Mouse (Mus musculus): Measurements from ENCODE around the gene Tbc1d22a. TPM values are rescaled to one million over a fixed set of nuclear protein-coding genes. Genes with fewer than 3 reads are reported as not detected.

Gene Tbc1d22a
- polyA plus RNA-seq, 1 experiment from 2014 or later, result 8.1 TPM

DNA sequence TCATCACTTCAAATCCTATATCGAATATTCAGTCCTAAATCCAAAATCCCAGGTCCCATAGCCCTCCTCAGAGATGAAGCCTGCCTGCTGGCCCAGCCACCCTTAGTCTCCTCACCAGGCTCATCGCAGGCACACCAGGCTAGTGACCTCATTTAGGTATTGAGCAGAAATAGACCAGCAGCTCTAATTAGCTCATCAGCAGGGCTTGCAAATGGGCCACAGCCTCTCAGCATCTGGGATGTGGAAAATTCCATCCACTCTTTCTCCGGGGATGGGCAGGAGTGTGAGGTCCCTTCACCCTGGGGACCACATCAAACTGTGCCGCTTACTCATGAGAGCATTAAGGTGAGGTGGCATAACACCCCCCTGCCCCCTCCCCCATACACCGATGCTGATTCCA lies 15.2 kb upstream of the Tbc1d22a start:
- Histone ChIP-seq H3K27ac (ENCODE audit: low read depth, low read length) (no peak overlapping the region), H3K4me3 (ENCODE audit: low read depth, low read length) (no peak overlapping the region), H3K9me3 (ENCODE audit: control insufficient read depth, low read length) (no peaks in the 10 kb centered on the region), H3K4me1 (ENCODE audit: control insufficient read depth, insufficient read depth, low read length) (no peaks in the 10 kb centered on the region), H3K4me2 (no peak overlapping the region), H3K27me3 (ENCODE audit: control insufficient read depth, insufficient read depth, low read length) (no peaks in the 10 kb centered on the region), H3K9ac (ENCODE audit: low read length) (no peak overlapping the region), H3K36me3 (ENCODE audit: control insufficient read depth, insufficient read depth, low read length) (no peaks in the 10 kb centered on the region)
- 88% methylated on average over 5 of the region's 5 CpGs for WGBS
- ATAC-seq (ENCODE audit: low FRiP score) (no peak), DNase-seq (ENCODE audit: low spot score, missing footprints) (no peak)

DNA sequence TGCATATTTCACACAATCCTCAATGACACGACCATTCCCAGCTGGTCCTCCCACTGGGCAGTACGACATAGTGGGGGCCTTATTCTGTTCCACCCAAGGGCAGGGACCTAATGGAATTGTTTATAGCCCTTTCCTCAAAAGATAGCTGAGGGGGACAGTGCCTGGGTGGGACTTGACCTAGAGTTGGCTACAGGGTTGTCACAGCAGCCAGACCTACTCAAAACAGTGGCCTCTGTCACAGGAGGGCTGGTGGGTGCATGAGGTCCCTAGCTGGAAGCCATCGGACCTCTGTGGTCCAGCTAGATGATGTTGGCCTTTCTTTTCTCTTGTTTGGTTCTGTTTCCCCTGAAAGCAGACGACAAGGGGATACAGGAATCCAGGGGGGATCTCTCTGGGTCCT lies 14.8 kb upstream of the Tbc1d22a start:
- Histone ChIP-seq H3K36me3 (ENCODE audit: control insufficient read depth, insufficient read depth, low read length) (no peaks in the 10 kb centered on the region), H3K27ac (ENCODE audit: low read depth, low read length) (no peak overlapping the region), H3K4me3 (ENCODE audit: low read depth, low read length) (no peak overlapping the region), H3K27me3 (ENCODE audit: control insufficient read depth, insufficient read depth, low read length) (no peaks in the 10 kb centered on the region), H3K4me1 (ENCODE audit: control insufficient read depth, insufficient read depth, low read length) (no peaks in the 10 kb centered on the region), H3K9ac (ENCODE audit: low read length) (no peak overlapping the region), H3K4me2 (no peak overlapping the region), H3K9me3 (ENCODE audit: control insufficient read depth, low read length) (no peaks in the 10 kb centered on the region)
- 73% methylated on average over 4 of the region's 4 CpGs for WGBS
- no peak for ATAC-seq (ENCODE audit: low FRiP score)
- peak; percentile 44 for DNase-seq (ENCODE audit: low spot score, missing footprints)

DNA sequence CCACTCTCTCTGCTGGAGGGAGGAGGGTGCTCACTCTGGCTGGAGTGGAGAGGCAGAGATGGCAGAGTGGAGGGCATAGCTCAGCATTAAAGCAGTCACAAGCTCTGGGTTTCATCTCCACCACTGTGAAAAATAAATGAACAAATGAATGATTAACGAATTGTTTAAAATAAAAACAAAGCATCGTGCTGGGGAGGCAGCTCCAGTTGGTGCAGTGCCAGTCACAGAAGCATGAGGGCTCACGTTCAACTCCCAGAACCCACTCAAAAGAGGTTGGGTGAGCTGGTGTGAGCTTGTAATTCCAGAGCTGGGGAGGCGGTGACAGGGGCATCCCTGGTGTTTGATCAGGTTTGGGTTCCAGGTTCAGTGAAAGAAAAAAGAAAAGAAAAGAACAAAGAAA lies 14.1 kb upstream of the Tbc1d22a start:
- ATAC-seq (ENCODE audit: low FRiP score) (no peak), DNase-seq (ENCODE audit: low spot score, missing footprints) (peak; percentile 70)
- Histone ChIP-seq H3K27ac (ENCODE audit: low read depth, low read length) (no peak overlapping the region), H3K36me3 (ENCODE audit: control insufficient read depth, insufficient read depth, low read length) (no peaks in the 10 kb centered on the region), H3K9me3 (ENCODE audit: control insufficient read depth, low read length) (no peaks in the 10 kb centered on the region), H3K4me3 (ENCODE audit: low read depth, low read length) (no peak overlapping the region), H3K4me1 (ENCODE audit: control insufficient read depth, insufficient read depth, low read length) (no peaks in the 10 kb centered on the region), H3K27me3 (ENCODE audit: control insufficient read depth, insufficient read depth, low read length) (no peaks in the 10 kb centered on the region), H3K4me2 (no peak overlapping the region), H3K9ac (ENCODE audit: low read length) (no peak overlapping the region)
- WGBS, result 61% methylated on average over 4 of the region's 4 CpGs

DNA sequence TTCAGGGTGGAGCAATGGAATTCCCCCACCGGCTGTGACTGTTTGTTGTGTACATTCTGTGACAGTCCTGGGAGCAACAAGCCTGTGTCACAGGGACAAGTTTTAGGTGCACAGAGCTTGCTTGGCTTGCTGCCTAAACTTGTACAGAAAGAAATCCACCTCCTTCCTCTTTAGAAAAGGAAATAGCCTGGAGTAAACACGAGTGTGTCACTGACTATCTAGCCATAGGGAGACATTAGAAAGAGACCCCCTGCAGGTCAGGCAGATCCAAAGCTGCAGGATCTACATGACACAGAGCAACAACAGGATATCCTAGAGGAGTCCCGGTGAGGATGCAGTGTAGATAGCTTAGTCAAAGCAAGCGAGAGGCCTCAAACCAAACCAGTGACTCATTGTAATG lies 13.2 kb upstream of the Tbc1d22a start:
- Histone ChIP-seq H3K27ac (ENCODE audit: low read depth, low read length) (no peak overlapping the region), H3K9me3 (ENCODE audit: control insufficient read depth, low read length) (no peaks in the 10 kb centered on the region), H3K36me3 (ENCODE audit: control insufficient read depth, insufficient read depth, low read length) (no peaks in the 10 kb centered on the region), H3K4me2 (no peak overlapping the region), H3K4me1 (ENCODE audit: control insufficient read depth, insufficient read depth, low read length) (no peaks in the 10 kb centered on the region), H3K4me3 (ENCODE audit: low read depth, low read length) (no peak overlapping the region), H3K27me3 (ENCODE audit: control insufficient read depth, insufficient read depth, low read length) (no peaks in the 10 kb centered on the region), H3K9ac (ENCODE audit: low read length) (no peak overlapping the region)
- peak; percentile 31 for DNase-seq (ENCODE audit: low spot score, missing footprints)
- WGBS, result 40% methylated on average over 4 of the region's 4 CpGs
- ATAC-seq (ENCODE audit: low FRiP score), result no peak

DNA sequence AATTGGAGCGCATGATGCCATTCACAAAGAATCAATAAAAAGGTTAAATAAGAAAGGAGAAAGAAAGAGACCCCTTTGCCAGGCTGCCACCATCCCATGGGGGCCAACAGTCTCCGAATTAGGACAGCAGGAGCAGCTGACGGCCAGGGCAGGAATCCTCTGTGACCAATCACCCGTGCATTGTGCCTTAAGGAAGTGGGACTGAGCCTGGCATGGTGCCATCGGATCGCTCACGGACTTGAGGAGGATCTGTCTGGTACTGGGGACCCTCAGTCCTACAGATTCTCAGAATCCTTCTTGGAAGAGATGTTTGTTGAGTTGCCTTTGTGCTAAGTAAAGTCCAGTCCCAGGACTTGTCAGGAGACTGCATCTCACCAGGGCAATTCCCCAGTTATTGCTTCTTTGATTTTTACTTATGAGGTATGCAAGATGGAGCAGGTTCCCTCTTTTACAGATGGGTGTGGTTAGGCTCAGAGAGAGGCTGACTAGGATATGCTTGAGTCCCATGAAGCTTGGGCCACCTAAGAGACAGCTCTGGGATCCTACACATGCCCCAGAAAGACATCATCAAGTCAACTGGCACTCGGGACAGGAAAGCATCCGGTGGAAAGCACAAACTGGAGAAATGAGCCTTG lies 12.4 kb upstream of the Tbc1d22a start:
- no peak overlapping the region for H3K4me3 ChIP-seq (ENCODE audit: low read depth, low read length)
- peak; percentile 53 for DNase-seq (ENCODE audit: low spot score, missing footprints)
- WGBS, result 69% methylated on average over 9 of the region's 9 CpGs
- ATAC-seq (ENCODE audit: low FRiP score), result no peak
- no peaks in the 10 kb centered on the region for H3K4me1 ChIP-seq (ENCODE audit: control insufficient read depth, insufficient read depth, low read length)
- no peaks in the 10 kb centered on the region for H3K27me3 ChIP-seq (ENCODE audit: control insufficient read depth, insufficient read depth, low read length)
- no peaks in the 10 kb centered on the region for H3K9me3 ChIP-seq (ENCODE audit: control insufficient read depth, low read length)
- H3K27ac ChIP-seq (ENCODE audit: low read depth, low read length), result no peak overlapping the region
- H3K36me3 ChIP-seq (ENCODE audit: control insufficient read depth, insufficient read depth, low read length), result no peaks in the 10 kb centered on the region
- no peak overlapping the region for H3K4me2 ChIP-seq
- no peak overlapping the region for H3K9ac ChIP-seq (ENCODE audit: low read length)

DNA sequence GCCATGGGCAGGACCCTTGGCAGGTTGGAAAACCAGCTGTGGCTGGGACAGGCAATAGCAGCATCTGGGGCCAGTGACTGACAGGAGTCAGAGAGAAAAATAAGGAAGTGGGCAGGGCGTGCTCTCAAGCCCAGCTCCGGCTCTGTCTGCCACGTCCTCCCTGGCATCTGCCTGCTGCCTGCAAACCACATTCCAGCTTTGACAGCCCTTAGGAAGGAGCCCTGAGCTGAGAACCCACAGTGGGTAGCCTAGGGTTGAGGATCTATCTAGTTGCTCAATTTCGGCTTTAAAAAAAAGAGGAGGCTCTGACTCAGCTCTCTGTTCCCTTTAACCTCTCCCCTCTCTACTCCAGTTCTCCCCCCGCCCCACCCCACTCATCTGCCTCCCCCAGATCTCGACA lies 11.6 kb upstream of the Tbc1d22a start:
- Histone ChIP-seq H3K4me3 (ENCODE audit: low read depth, low read length) (no peak overlapping the region), H3K36me3 (ENCODE audit: control insufficient read depth, insufficient read depth, low read length) (no peaks in the 10 kb centered on the region), H3K27me3 (ENCODE audit: control insufficient read depth, insufficient read depth, low read length) (no peaks in the 10 kb centered on the region), H3K4me2 (no peak overlapping the region), H3K9me3 (ENCODE audit: control insufficient read depth, low read length) (no peaks in the 10 kb centered on the region), H3K27ac (ENCODE audit: low read depth, low read length) (no peak overlapping the region; the same call in 1 of the 2 replicates), H3K9ac (ENCODE audit: low read length) (no peak overlapping the region), H3K4me1 (ENCODE audit: control insufficient read depth, insufficient read depth, low read length) (no peaks in the 10 kb centered on the region)
- 55% methylated on average over 6 of the region's 6 CpGs for WGBS
- no peak for DNase-seq (ENCODE audit: low spot score, missing footprints)
- no peak for ATAC-seq (ENCODE audit: low FRiP score)

DNA sequence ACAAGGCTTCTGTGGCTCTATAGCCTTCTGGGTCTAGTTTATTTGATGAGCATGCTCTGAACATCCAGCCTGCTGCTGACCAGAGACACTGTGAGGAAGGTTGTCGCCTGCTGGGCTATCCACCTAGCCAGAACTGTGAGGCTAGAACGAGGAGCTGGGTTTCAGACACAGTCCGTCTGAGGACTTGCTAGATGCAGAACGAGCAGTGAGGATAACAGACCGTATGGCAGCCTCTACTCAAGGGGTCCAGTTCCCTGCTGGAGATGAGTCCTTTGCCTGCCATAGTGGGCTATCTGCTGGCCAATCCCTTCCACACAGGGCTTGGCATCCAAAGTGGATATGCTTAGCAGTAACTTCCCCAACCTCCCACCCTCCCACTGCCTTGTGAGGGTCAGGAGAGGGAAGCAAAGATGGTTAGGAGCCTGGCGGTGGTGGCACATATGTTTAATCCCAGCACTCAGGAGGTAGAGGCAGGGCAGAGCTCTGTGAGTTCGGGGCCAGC lies 10.9 kb upstream of the Tbc1d22a start:
- WGBS, result 78% methylated on average over 7 of the region's 7 CpGs
- Histone ChIP-seq H3K27me3 (ENCODE audit: control insufficient read depth, insufficient read depth, low read length) (no peaks in the 10 kb centered on the region), H3K36me3 (ENCODE audit: control insufficient read depth, insufficient read depth, low read length) (no peaks in the 10 kb centered on the region), H3K4me1 (ENCODE audit: control insufficient read depth, insufficient read depth, low read length) (no peaks in the 10 kb centered on the region), H3K4me3 (ENCODE audit: low read depth, low read length) (no peak overlapping the region), H3K9ac (ENCODE audit: low read length) (no peak overlapping the region), H3K27ac (ENCODE audit: low read depth, low read length) (no peak overlapping the region), H3K4me2 (no peak overlapping the region), H3K9me3 (ENCODE audit: control insufficient read depth, low read length) (no peaks in the 10 kb centered on the region)
- ATAC-seq (ENCODE audit: low FRiP score) (no peak), DNase-seq (ENCODE audit: low spot score, missing footprints) (no peak)

DNA sequence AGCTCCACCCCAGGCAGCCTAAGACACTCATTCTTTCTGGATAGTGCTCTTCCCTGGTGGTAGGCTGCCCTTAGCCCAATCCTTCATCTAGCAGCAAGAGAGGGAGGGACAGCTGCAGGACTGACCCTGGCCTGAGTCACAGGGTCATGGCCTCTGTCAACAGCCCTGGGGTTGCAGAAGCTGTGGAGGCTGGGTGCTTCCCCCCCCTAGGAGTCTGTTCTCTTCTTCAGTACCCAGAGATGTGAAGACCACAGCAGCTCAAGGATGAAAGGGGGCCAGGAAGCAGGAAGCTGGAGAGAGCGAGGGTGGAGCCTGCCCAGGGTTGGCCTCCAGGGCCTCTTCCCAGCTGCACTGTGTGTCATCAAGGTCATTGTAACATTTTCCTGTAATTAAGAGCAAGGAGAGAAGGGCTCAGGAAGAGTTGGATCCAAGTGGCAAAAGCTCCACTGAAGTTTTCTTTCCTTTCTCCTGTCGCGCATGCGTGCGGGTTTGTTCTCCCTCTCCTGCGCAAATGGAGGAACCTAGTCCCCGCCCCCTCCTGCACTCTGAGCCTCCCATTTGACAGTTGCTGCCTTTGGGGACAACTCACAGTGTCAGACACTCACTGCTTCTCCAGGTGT lies 10.2 kb upstream of the Tbc1d22a start:
- Histone ChIP-seq H3K4me1 (ENCODE audit: control insufficient read depth, insufficient read depth, low read length) (no peaks in the 10 kb centered on the region), H3K27ac (ENCODE audit: low read depth, low read length) (no peak overlapping the region), H3K4me3 (ENCODE audit: low read depth, low read length) (no peak overlapping the region), H3K27me3 (ENCODE audit: control insufficient read depth, insufficient read depth, low read length) (no peaks in the 10 kb centered on the region), H3K9me3 (ENCODE audit: control insufficient read depth, low read length) (no peaks in the 10 kb centered on the region), H3K4me2 (no peak overlapping the region), H3K36me3 (ENCODE audit: control insufficient read depth, insufficient read depth, low read length) (no peaks in the 10 kb centered on the region), H3K9ac (ENCODE audit: low read length) (no peak overlapping the region)
- WGBS, result 52% methylated on average over 7 of the region's 7 CpGs
- ATAC-seq (ENCODE audit: low FRiP score) (no peak), DNase-seq (ENCODE audit: low spot score, missing footprints) (no peak)

DNA sequence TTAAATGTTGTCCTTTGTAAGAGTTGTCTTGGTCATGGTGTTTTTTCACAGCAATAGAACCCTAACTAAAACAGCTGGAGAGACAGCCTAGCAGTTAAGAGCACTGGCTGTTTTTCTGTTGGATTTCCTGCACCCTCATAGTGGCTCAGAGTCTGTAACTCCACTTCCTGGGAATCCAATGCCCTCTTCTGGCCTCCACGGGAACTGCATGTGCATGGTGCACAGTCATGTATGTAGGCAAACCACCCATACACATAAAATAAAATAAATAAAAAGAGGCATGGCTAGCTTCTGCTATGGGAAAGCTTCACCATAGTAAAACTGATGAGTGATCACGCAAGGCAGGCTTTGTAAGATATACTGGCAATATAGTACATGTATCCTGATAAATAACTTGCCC lies 9.0 kb upstream of the Tbc1d22a start:
- Histone ChIP-seq H3K36me3 (ENCODE audit: control insufficient read depth, insufficient read depth, low read length) (no peaks in the 10 kb centered on the region), H3K27ac (ENCODE audit: low read depth, low read length) (no peak overlapping the region), H3K9ac (ENCODE audit: low read length) (no peak overlapping the region), H3K4me1 (ENCODE audit: control insufficient read depth, insufficient read depth, low read length) (no peaks in the 10 kb centered on the region), H3K4me2 (no peak overlapping the region), H3K27me3 (ENCODE audit: control insufficient read depth, insufficient read depth, low read length) (no peaks in the 10 kb centered on the region), H3K4me3 (ENCODE audit: low read depth, low read length) (no peak overlapping the region), H3K9me3 (ENCODE audit: control insufficient read depth, low read length) (no peaks in the 10 kb centered on the region)
- WGBS, result 44% methylated on average over 2 of the region's 2 CpGs
- no peak for ATAC-seq (ENCODE audit: low FRiP score)
- DNase-seq (ENCODE audit: low spot score, missing footprints), result no peak

Data from midbrain, embryonic 11.5 days (tissue).